Mouse (Mus musculus) forebrain, embryonic 11.5 days (tissue): ENCODE results near the gene Pla2g6. TPM values are rescaled to one million over a fixed set of nuclear protein-coding genes. Genes with fewer than 3 reads are reported as not detected.

Experiments
- ATAC-seq: fragments of 200-750 bp; cut with Nextera tagmentation; replicated peaks from 2 replicates; pipeline ENCODE4 v1.8.0; 2017; ENCODE audit warnings: moderate TSS enrichment; ENCODE audit not compliant: low FRiP score
- DNase-seq: peaks from one replicate; pipeline ENCODE4 v3.0.0-alpha.2; 2017; ENCODE audit warnings: low spot score
- H3K27ac ChIP-seq: fragments of 300-500 bp; sonication (generic); 2 replicates; pipeline ENCODE4 v1.5.1; 2014; ENCODE audit warnings: low read depth, low read length
- H3K27me3 ChIP-seq: fragments of 300-500 bp; sonication (generic); 2 replicates; pipeline ENCODE4 v1.6.1; 2014; ENCODE audit warnings: mild to moderate bottlenecking, low read length, mixed read lengths; ENCODE audit not compliant: control insufficient read depth, insufficient read depth
- H3K36me3 ChIP-seq: fragments of 300-500 bp; sonication (generic); 2 replicates; pipeline ENCODE4 v1.6.1; 2014; ENCODE audit warnings: mild to moderate bottlenecking, low read length, moderate library complexity, mixed read lengths; ENCODE audit not compliant: control insufficient read depth, insufficient read depth
- H3K4me1 ChIP-seq: fragments of 300-500 bp; sonication (generic); replicated peaks from 2 replicates; pipeline ENCODE4 v1.6.1; 2014; ENCODE audit warnings: low read length, mixed read lengths; ENCODE audit not compliant: control insufficient read depth, insufficient read depth
- H3K4me2 ChIP-seq: fragments of 300-500 bp; sonication (generic); 2 replicates; pipeline ENCODE4 v1.6.1; 2014; ENCODE audit warnings: low read depth, mild to moderate bottlenecking, low read length, moderate library complexity, mixed read lengths; ENCODE audit not compliant: severe bottlenecking
- H3K4me3 ChIP-seq: fragments of 300-500 bp; sonication (generic); 2 replicates; pipeline ENCODE4 v1.5.1; 2014; ENCODE audit warnings: low read depth, low read length
- H3K9ac ChIP-seq: fragments of 300-500 bp; sonication (generic); 2 replicates; pipeline ENCODE4 v1.6.1; 2014; ENCODE audit warnings: low read length
- H3K9me3 ChIP-seq: fragments of 300-500 bp; sonication (generic); 2 replicates; pipeline ENCODE4 v1.6.1; 2016; ENCODE audit warnings: low read length, mixed read lengths; ENCODE audit not compliant: control insufficient read depth
- WGBS: fragments of 180-500 bp; shearing (Covaris S2); extraction: QIAGEN DNeasy Blood & Tissue Kit; methylation state at CpG from one replicate; pipeline ENCODE4 v1.1.7; 2014; 5-methylcytosine and 5-hydroxymethylcytosine counted together
- polyA plus RNA-seq: library from polyadenylated mRNA; unstranded; fragments of >200 nt; fragmentation: Nextera tagmentation; extraction: Ambion mirVana; gene quantifications from 2 replicates; pipeline ENCODE4 v1.2.1, GENCODE M21; 2014

Pla2g6 gene
- polyA plus RNA-seq, 1 experiment from 2014 or later, result 22.3 TPM

DNA sequence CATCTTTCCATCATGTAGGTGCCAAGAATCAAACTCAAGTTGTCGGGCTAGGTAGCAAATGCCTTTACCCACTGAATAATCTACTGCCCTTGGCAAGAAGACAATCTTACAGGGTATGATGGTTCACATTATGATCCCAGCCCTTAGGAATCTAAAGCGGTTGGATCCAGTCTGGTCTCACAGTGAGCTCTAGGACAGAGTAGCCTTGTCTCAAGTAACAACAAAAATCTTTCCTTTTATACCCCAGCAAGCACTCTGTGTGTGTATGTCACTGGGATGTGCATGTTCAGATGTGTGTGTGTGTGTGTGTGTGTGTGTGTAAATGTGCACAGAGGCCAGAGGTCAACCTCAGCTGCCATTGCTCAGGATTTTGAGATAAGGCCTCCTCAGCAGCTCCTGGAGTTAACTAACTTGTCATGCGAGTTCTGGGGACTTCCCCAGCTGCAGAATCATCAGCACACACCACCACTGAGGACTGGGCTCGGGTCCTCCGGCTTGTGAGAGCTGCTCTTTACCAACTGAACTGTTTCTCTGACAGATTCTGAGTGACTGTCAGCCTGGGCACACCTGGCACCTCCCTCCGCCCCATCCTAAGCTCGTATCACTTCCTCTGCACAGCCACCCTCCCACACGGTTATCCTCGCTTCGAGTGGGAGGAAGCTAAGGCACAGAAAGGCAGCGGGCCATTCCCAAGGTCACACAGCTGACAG, 5.8 kb downstream of the Pla2g6 start:
- Histone ChIP-seq H3K27ac (no peak overlapping the region), H3K9ac (no peak overlapping the region), H3K27me3 (no peaks in the 10 kb centered on the region), H3K4me2 (no peak overlapping the region), H3K36me3 (no peaks in the 10 kb centered on the region), H3K9me3 (no peaks in the 10 kb centered on the region), H3K4me3 (no peak overlapping the region), H3K4me1 (peaks cover 9% of the 10 kb centered on the region)
- 79% methylated on average over 11 of the region's 11 CpGs for WGBS
- ATAC-seq (no peak), DNase-seq (no peak)

DNA sequence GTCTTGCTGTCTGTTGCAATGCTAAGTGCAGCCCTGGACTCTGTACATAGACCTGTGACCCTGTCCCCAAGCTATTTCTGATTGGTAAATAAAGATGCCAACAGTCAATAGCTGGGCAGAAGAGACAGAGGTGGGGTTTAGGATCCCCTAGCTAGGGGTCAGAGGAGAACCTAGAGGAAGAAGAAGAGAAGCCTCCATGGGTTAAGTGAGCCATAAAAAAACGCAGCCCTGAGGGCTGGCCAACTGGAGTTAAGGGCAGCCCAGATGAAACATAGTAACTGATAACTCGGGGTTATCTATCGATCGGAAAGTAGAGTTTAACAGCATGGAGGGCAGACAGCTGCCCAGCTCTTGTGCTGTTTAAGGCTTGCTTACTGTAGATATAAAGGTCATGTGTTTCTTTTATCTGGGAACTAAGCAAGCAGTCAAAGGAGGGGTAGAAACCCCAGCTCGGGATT, 6.4 kb downstream of the Pla2g6 start:
- no peaks in the 10 kb centered on the region for H3K27me3 ChIP-seq
- no peaks in the 10 kb centered on the region for H3K9me3 ChIP-seq
- H3K4me3 ChIP-seq, result no peak overlapping the region
- no peak for ATAC-seq
- H3K4me1 ChIP-seq, result peaks cover 4% of the 10 kb centered on the region; the same call in 1 of the 2 replicates
- H3K36me3 ChIP-seq, result no peaks in the 10 kb centered on the region
- H3K4me2 ChIP-seq, result no peak overlapping the region
- H3K9ac ChIP-seq, result no peak overlapping the region
- no peak for DNase-seq
- H3K27ac ChIP-seq, result no peak overlapping the region
- 82% methylated on average over 5 of the region's 5 CpGs for WGBS

DNA sequence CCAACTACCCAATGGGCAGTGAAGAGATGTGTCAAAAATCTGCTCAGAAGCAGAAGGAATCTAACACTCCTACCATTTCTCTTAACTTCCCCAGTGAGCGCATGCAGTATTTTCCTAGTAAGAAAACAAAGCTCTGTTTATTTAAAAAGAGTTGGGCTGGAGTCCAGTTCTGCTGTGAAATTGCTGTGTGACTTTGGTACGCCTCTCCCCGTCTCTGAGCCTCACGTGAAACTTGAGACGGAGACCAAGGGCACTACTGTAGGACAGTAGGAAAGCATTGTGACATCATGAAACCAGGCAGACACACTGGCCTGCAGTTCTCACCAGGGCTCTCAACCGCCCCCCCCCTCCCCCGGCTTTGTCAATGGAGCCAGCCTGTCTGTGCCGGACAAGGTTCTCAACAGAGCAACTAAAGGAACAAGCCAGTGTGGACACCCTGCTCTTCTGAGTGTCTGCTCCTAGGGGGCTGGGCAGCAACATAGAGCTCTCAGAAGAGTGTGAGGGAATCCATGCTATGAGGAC, 14.3 kb downstream of the Pla2g6 start:
- DNase-seq (no peak), ATAC-seq (no peak)
- Histone ChIP-seq H3K4me1 (no peaks in the 10 kb centered on the region), H3K9me3 (no peaks in the 10 kb centered on the region), H3K4me2 (no peak overlapping the region), H3K4me3 (no peak overlapping the region), H3K27ac (no peak overlapping the region), H3K36me3 (no peaks in the 10 kb centered on the region), H3K27me3 (no peaks in the 10 kb centered on the region), H3K9ac (no peak overlapping the region)
- WGBS, result 86% methylated on average over 8 of the region's 8 CpGs

DNA sequence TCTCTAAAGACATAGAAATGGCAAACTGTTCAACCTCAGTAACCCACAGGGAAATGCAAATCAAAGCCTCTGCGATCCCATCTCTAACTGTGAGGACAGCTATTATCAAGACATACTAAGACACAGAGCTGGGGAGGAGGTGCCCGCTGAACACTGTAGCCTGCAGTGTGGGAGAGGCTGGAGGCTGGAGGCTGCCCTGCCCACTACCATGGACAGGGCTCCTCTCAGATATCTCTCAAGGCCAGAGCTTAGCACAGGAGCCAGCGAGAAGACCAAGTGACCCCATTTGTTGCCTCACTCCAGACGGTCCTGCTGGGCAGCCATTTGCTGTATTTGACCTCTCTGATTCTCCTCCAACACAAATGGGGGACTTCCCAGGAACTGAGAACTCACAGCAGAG, 20.3 kb downstream of the Pla2g6 start:
- Histone ChIP-seq H3K9ac (no peak overlapping the region), H3K4me2 (no peak overlapping the region), H3K4me3 (no peak overlapping the region), H3K27ac (no peak overlapping the region), H3K9me3 (no peaks in the 10 kb centered on the region), H3K36me3 (no peaks in the 10 kb centered on the region), H3K27me3 (no peaks in the 10 kb centered on the region), H3K4me1 (no peaks in the 10 kb centered on the region)
- WGBS, result 75% methylated on average over 4 of the region's 4 CpGs
- DNase-seq (no peak), ATAC-seq (no peak)

DNA sequence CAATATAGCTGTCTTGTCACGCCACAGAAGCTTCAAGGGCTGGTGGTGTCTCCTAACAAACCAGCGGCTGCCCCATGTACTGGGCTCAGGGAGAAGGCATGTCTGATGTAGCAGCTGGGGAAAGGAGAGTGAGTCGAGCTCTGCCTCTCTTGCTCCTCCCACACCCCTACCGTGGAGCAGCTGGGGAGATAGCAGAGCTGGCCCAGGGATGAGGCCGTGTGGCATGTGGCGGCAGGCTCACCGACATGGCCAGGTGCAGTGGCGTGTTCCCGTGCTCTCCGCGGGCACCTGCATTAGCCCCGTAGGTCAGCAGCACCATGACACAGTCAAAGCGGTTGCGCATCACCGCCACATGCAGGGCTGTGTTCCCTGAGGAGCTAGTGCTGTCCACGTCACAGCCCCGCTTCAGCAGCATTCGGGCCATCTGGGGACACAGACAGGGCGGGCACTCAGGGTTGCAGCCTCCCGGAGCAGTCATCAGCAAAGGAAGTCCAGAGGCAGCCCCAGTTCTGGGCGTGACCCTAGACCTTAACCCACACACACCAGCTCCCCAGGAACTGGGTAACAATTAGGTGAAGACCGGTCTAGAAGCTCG, 22.1 kb downstream of the Pla2g6 start:
- Histone ChIP-seq H3K27ac (no peak overlapping the region), H3K9ac (no peak overlapping the region), H3K27me3 (no peaks in the 10 kb centered on the region), H3K4me2 (no peak overlapping the region), H3K4me1 (no peaks in the 10 kb centered on the region), H3K9me3 (no peaks in the 10 kb centered on the region), H3K4me3 (no peak overlapping the region), H3K36me3 (no peaks in the 10 kb centered on the region)
- 81% methylated on average over 23 of the region's 23 CpGs for WGBS
- ATAC-seq, result no peak
- DNase-seq, result no peak

DNA sequence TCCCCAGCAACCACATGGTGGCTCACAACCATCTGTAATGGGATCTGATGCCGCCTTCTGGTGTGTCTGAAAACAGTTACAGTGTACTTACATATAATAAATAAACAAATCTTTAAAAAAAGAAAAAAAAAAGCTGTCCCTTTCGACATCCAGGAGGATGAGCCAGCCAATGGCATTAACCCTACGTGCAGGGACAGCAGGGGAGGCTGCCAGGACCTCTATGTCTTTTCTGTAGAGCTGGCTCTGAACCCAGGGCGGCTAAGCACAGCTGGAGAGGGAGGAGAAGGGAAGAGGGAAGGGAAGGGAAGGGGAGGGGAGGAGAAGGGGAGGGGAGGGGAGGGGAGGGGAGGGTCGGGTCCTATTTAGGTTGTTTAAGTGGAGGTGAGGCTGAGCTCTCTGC, 23.4 kb downstream of the Pla2g6 start:
- H3K4me3 ChIP-seq, result no peak overlapping the region
- no peak overlapping the region for H3K9ac ChIP-seq
- DNase-seq (no peak), ATAC-seq (no peak)
- H3K4me2 ChIP-seq, result no peak overlapping the region
- no peaks in the 10 kb centered on the region for H3K4me1 ChIP-seq
- H3K27me3 ChIP-seq, result no peaks in the 10 kb centered on the region
- H3K27ac ChIP-seq, result no peak overlapping the region
- H3K9me3 ChIP-seq, result no peaks in the 10 kb centered on the region
- H3K36me3 ChIP-seq, result no peaks in the 10 kb centered on the region
- 62% methylated on average over 5 of the region's 5 CpGs for WGBS

DNA sequence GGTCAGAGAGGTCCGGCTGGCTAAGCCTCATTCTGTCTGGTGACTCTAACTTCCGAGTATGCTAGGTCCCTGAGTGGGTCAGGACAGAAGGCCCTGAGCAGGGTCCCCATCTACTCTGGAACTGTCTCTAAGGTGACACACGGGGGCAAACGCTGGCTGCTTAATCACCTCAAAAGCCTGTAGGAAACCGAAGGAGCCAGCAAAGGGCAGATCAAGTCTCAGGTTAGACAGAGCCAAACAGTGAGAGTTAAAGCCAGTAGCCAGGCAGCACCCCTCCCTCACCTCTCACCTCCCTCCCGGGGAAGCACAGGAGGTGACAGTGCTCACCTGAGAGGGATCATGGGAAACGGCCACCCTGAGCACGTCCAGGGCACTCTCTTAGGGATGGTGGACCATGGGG, 24.5 kb downstream of the Pla2g6 start:
- no peak overlapping the region for H3K4me3 ChIP-seq

DNA sequence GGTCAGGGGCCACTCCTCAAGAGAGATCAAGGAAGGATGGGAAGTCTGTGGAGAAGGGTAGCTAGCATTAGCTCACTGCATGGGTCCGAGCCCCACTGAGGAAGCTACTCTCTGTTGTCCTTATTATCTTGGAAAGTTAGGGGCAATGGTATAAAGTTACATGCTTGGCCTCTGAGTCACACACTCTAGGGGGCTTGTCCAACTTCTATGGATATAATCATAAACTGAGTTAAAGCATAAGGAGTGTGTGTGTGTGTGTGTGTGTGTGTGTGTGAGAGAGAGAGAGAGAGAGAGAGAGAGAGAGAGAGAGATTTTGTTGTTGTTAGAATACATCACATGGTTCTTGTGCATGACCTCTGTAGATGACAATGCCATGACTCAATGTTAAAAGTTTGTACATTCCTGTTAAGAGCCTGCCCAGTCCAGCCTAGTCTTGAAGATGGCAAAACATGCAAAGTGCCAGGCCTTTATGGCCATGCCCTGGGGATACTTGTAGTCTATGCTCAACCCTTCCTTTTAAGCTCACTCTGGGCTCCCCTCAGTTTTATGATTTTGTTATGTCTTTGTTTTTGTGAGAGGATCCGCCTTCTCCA, 28.5 kb downstream of the Pla2g6 start:
- Histone ChIP-seq H3K4me2 (no peak overlapping the region), H3K4me3 (no peak overlapping the region), H3K27me3 (no peaks in the 10 kb centered on the region), H3K36me3 (no peaks in the 10 kb centered on the region), H3K9me3 (no peaks in the 10 kb centered on the region), H3K27ac (no peak overlapping the region), H3K9ac (no peak overlapping the region), H3K4me1 (no peaks in the 10 kb centered on the region)
- DNase-seq (no peak), ATAC-seq (no peak)
- WGBS, result 79% methylated on average over 2 of the region's 2 CpGs

More for the DNA sequence above, 24.5 kb downstream of the Pla2g6 start:
- ATAC-seq (no peak), DNase-seq (no peak)
- Histone ChIP-seq H3K9me3 (no peaks in the 10 kb centered on the region), H3K4me2 (no peak overlapping the region), H3K36me3 (no peaks in the 10 kb centered on the region), H3K9ac (no peak overlapping the region), H3K27me3 (no peaks in the 10 kb centered on the region), H3K27ac (no peak overlapping the region), H3K4me1 (no peaks in the 10 kb centered on the region)
- 88% methylated on average over 8 of the region's 8 CpGs for WGBS
